Mouse (Mus musculus): ENCODE results near the gene Tango6.

Tango6 gene

GRCm38 (mm10) chr8:106701360-106701759, 18.5 kb downstream of the Tango6 start:
- DNase-seq, result no peak

DNA sequence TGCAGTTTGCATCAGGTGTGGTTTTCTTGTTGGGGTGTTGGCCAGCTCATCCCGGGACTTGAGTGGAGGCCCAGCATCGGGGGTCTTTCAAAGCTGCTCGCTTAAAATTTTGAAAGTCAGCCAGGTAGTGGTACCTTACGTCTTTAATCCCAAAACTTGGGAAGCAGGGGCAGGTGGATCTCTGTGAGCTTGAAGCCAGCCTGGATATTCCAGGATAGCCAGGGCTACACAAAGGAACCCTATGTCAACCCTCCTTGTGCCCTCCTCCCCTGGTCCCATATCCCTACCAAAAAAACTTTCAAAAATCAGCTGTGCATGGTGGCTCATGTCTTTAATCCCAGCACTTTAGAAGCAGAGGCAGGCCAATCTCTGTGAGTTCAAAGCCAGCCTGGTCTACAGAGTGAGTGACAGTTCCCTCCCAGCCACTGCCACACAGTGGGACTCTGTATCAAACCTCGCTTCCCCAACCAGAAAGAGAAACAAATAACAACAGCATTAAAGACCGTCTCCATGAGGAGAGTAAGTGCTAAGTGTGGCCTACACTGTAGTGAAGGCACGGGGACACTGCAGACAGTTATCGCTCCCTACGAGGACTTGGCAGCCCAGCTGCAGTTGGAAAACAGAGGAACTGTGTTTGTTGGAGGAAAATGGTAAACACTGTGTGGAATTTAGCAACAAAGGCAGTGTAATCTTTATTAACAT, 21.5 kb downstream of the Tango6 start:
- no peak for DNase-seq

- DNase-seq, result no peak
These were observed 22.0 kb downstream of the Tango6 start for GRCm38 (mm10) chr8:106704901-106705321.

GRCm38 (mm10) chr8:106706194-106706593, 23.3 kb downstream of the Tango6 start:
- no peak for DNase-seq

DNA sequence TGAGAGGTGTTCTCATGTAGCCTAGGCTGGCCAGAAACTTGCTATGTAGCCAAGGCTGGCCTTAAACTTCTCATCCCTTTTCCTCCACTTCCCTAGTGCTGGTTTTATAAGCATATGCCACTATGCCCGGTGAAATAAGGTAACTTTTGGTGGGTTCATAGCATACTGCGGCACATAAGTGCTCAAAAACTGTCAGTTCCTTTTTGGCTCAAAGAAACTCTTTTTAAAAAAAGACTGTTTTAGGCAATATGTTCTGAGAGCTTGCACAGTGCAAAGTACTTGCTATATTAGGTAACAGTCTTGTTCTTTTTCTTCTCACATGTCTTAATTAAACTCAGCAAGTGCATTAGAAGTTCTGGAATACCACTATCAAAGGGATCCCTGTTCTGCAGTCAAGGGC, 27.1 kb downstream of the Tango6 start:
- no peak for DNase-seq

- DNase-seq, result no peak
These were observed 29.6 kb downstream of the Tango6 start for GRCm38 (mm10) chr8:106712487-106712886.

- no peak for DNase-seq
These were observed 31.4 kb downstream of the Tango6 start for GRCm38 (mm10) chr8:106714297-106714696.

DNA sequence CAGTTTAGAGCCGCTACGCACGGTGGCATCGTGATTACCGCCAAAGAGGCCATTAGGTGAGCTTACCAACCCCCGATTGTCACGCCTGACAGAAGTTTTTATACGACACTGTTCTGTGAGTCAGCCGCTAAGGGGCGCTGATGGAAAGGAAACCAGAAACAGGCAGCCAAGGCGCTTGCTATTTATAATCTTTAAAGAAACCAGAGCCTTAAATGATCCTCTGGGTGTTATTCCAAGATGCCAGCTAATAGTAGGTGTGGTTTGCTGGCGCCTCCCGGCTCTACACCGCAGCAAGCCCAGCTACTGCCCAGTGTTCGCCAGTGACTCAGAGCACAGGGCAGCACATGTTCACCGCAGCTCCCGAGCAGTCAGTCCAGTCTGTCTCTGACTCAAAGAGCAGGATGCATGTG, 35.2 kb downstream of the Tango6 start:
- peak; percentile 64 for DNase-seq

GRCm38 (mm10) chr8:106720921-106721320, 38.1 kb downstream of the Tango6 start:
- no peak for DNase-seq

GRCm38 (mm10) chr8:106722453-106722852, 39.6 kb downstream of the Tango6 start:
- DNase-seq, result no peak

DNA sequence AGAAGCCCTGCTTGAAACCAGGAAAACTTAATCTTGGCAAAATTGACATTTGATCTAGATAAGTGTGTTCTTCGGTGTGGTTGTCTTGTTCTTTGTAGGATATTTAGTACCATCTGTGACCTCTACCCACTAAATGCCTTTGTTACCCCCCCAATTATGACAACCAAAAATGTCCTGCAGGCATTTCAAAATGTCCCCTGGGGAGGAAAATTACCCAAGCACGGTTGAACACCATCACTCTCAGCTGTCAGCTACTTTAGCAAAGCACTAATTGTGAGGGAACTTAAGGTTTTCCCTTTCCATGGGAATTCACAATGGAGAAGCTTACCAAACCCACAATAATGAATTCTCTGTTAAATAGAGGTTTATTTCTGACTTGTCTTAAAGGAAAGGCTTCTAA, 41.1 kb downstream of the Tango6 start:
- DNase-seq, result no peak

DNA sequence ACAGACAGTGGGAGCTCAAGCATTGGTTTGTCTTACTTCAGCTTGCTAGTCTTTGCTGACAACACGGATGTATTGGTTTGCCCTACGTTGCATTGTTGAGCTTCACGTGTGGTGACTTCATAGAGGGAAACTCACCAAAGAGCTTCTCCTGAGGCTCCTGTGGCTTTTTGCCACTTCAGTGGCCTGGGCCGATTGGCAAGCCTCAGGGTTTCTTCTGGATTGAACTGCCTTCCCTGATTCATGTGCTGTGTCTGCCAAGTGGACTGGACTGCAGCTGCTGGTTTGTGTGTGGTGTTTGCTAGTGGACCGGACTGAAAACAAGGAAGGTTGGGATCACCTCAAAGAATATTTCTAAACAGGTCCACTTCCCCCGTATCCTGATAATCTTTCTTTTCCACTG, 43.7 kb downstream of the Tango6 start:
- DNase-seq, result no peak

DNA sequence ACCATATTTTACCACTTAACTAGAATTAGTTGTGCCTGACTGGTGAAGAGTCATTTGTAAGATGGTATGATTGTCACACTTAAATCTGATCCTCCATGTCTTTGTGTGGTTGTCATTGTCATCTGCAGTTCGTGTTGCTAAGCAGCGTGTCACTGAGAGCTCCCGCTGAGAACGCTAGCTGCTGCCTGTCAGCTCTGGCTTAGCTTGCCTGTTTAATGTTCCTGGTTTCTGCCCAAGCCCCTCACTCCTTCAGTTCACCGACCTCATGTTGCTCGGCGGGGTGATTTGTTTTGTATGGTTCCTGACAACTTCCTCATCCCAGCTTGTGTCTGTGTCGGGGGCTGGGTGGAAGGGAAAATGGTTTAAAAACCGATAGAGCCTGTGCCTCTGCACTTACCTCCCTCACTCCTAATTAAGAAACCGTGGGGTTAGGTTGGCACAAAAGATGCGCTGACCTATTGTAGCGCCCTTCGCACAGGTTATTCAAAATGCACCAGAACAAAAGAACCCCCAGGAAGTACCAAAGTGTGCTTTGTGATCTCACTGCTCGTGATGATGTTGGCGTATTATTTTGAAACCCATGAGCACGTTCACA, 44.5 kb downstream of the Tango6 start:
- no peak for DNase-seq

GRCm38 (mm10) chr8:106727889-106728288, 45.0 kb downstream of the Tango6 start:
- no peak for DNase-seq

DNA sequence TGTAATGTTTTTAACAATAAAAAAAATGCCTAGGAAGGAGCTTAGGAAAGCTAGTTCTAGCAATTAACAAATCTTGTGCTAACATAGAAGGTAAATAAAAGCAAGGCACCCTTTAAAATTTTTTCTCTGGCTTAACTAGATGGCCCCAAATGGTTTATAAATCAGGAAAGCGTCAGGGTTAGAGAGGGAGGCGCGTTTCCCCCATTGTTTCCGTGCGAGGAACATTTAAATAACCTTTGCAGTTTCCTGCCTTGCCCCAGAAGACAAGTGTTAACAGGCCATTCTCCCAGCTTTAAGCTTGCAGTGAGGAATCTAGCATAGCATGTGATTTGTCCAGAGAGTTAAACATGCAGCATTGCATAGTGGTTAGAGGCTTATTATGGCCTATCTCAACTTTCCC, 50.1 kb downstream of the Tango6 start:
- DNase-seq, result no peak

DNA sequence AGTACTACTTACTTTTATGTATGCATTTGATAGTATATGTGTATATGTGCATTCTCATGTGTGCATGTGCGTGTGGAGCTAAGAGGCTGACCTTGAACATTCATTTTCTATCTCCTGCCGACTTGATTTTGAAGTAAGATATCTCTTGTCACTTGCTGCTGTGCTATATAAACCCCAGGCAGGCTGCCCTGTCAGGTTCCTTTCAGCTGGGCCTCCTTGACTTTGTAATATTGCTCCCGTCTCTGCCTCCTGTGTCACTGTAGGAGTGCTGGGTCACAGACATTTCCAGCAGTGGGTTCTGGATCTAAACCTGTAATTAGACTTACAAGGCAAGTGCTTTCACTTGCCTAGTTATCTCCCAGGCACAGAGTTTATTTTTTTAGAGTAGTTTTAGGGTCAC, 50.8 kb downstream of the Tango6 start:
- DNase-seq, result no peak

GRCm38 (mm10) chr8:106734222-106734621, 51.4 kb downstream of the Tango6 start:
- DNase-seq, result no peak

GRCm38 (mm10) chr8:106736861-106737662, 54.2 kb downstream of the Tango6 start:
- DNase-seq, result no peak

GRCm38 (mm10) chr8:106737846-106738245, 55.0 kb downstream of the Tango6 start:
- no peak for DNase-seq

DNA sequence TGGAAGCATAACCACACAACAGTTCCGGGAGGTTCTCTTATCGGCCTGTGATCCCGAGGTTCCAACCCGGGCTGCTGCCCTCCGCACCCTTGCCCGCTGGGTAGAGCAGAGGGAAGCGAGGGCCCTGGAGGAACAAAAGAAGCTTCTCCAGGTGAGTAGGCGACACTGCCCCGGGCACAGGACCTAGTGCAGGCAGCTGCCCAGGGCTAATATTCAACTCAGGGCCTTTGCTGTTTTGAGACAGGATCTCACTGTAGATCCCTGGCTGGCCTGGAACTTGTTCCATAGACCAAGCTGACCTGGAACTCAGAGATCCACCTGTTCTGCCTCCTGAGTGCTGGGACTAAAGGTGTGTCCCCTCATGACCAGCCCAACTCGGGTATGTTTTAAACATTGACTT, 59.5 kb downstream of the Tango6 start:
- no peak for DNase-seq

DNA sequence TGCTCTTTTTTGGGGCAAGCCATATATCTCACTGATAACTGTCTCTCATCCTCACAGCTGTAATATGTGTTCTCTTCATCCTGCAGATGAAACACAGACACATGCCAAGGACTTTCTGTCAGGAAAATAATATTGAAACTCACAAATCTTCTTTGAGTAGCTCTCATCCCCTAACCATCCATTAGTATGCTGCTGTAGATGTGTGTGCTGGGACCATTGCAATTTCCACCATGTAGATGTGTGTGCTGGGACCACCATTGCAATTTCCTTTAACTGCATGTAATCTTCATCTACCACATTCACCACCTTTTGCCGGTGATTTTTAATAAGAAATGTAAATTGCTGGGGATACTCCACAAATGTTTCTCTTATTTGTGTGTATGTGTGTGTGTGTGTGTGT, 60.5 kb downstream of the Tango6 start:
- no peak for DNase-seq

DNA sequence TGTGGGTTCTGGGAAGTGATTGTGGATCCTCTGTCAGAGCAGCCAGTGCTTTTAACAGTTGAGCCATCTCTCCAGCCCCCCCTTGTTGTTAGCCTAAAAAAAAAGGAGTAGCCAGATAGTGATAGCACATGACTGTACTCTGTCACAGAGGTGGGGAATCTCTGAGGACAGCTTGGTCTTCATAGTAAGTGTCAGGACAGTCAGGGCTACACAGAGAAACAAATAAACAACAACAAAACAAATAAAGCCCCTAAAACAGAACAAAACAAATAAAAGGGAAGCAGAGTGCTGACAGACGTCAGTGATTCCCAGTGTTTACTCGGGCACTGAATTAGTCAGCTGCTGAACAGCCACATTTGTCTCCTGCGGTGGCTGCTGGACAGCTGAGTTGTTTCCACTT, 70.6 kb downstream of the Tango6 start:
- DNase-seq, result no peak

- no peak for DNase-seq
These were observed 78.4 kb downstream of the Tango6 start for GRCm38 (mm10) chr8:106761317-106761716.

Data from cerebellum, adult 11 months (tissue).